Mouse (Mus musculus): ENCODE measurements at regions not wholly inside any gene's neighbourhood (a gene's known extent, or its start where the extent isn't known, plus 50 kb on each side); places are given as distances from the start of the nearest gene placed in this dataset.

- intact Hi-C loops (cut with DNase I), result no loop called here
- no peak for DNase-seq (ENCODE audit: extremely low spot score in 1 of 2, low spot score in 2 of 2)
Observed at GRCm38 (mm10) chr13:112015083-112015482, 206.3 kb upstream of the Map3k1 start.

- intact Hi-C loops (cut with DNase I), result no loop called here
- DNase-seq (ENCODE audit: extremely low spot score in 1 of 2, low spot score in 2 of 2), result no peak
Observed at GRCm38 (mm10) chr13:112016280-112016679, 207.5 kb upstream of the Map3k1 start.

GRCm38 (mm10) chr13:112018497-112019281 lies 209.9 kb upstream of the Map3k1 start:
- intact Hi-C loops (cut with DNase I), result no loop called here
- DNase-seq (ENCODE audit: extremely low spot score in 1 of 2, low spot score in 2 of 2), result no peak

GRCm38 (mm10) chr13:112019575-112019974 lies 210.8 kb upstream of the Map3k1 start:
- intact Hi-C loops (cut with DNase I), result no loop called here
- no peak for DNase-seq (ENCODE audit: extremely low spot score in 1 of 2, low spot score in 2 of 2)

GRCm38 (mm10) chr13:112023171-112023570 lies 214.4 kb upstream of the Map3k1 start:
- intact Hi-C loops (cut with DNase I), result no loop called here
- DNase-seq (ENCODE audit: extremely low spot score in 1 of 2, low spot score in 2 of 2), result no peak

GRCm38 (mm10) chr13:112024667-112025585 lies 216.1 kb upstream of the Map3k1 start:
- DNase-seq (ENCODE audit: extremely low spot score in 1 of 2, low spot score in 2 of 2), result no peak
- intact Hi-C loops (cut with DNase I), result no loop called here

- DNase-seq (ENCODE audit: extremely low spot score in 1 of 2, low spot score in 2 of 2), result no peak
- intact Hi-C loops (cut with DNase I), result no loop called here
Observed at GRCm38 (mm10) chr13:112025586-112025950, 216.8 kb upstream of the Map3k1 start.

GRCm38 (mm10) chr13:112027736-112028135 lies 218.9 kb upstream of the Map3k1 start:
- DNase-seq (ENCODE audit: extremely low spot score in 1 of 2, low spot score in 2 of 2), result no peak
- intact Hi-C loops (cut with DNase I), result no loop called here

- DNase-seq (ENCODE audit: extremely low spot score in 1 of 2, low spot score in 2 of 2), result no peak
- intact Hi-C loops (cut with DNase I), result no loop called here
Observed at GRCm38 (mm10) chr13:112031061-112031460, 222.3 kb upstream of the Map3k1 start.

- no peak for DNase-seq (ENCODE audit: extremely low spot score in 1 of 2, low spot score in 2 of 2)
- intact Hi-C loops (cut with DNase I), result no loop called here
Observed at GRCm38 (mm10) chr13:112031631-112032320, 223.0 kb upstream of the Map3k1 start.

GRCm38 (mm10) chr13:112037731-112038380 lies 229.1 kb upstream of the Map3k1 start:
- intact Hi-C loops (cut with DNase I), result no loop called here
- no peak for DNase-seq (ENCODE audit: extremely low spot score in 1 of 2, low spot score in 2 of 2)

- DNase-seq (ENCODE audit: extremely low spot score in 1 of 2, low spot score in 2 of 2), result no peak
Observed at GRCm38 (mm10) chr13:112038556-112039304, 229.9 kb upstream of the Map3k1 start.

GRCm38 (mm10) chr13:112039422-112040145 lies 230.8 kb upstream of the Map3k1 start:
- no peak for DNase-seq (ENCODE audit: extremely low spot score in 1 of 2, low spot score in 2 of 2)
- intact Hi-C loops (cut with DNase I), result no loop called here

More at GRCm38 (mm10) chr13:112038556-112039304, 229.9 kb upstream of the Map3k1 start:
- intact Hi-C loops (cut with DNase I), result no loop called here

GRCm38 (mm10) chr13:112043524-112044246 lies 234.9 kb upstream of the Map3k1 start:
- intact Hi-C loops (cut with DNase I), result no loop called here
- no peak for DNase-seq (ENCODE audit: extremely low spot score in 1 of 2, low spot score in 2 of 2)

GRCm38 (mm10) chr13:112044372-112044771 lies 235.6 kb upstream of the Map3k1 start:
- intact Hi-C loops (cut with DNase I), result no loop called here

GRCm38 (mm10) chr13:112046247-112047211 lies 237.7 kb upstream of the Map3k1 start:
- intact Hi-C loops (cut with DNase I), result no loop called here
- no peak for DNase-seq (ENCODE audit: extremely low spot score in 1 of 2, low spot score in 2 of 2)

More at GRCm38 (mm10) chr13:112044372-112044771, 235.6 kb upstream of the Map3k1 start:
- DNase-seq (ENCODE audit: extremely low spot score in 1 of 2, low spot score in 2 of 2), result no peak

All from left cerebral cortex, postnatal 10 days (tissue).